Mouse (Mus musculus) CD4-positive, CD25-positive, alpha-beta regulatory T cell, adult 2 months (primary cell): ENCODE measurements around the gene Rasa4.
"Not testable (repeated sequence)": the region's sequence is repeated elsewhere in the genome, so short reads cannot be mapped to it uniquely, and the experiment has no call there.

ENCODE experiments used
- DNase-seq: peaks from one replicate; pipeline ENCODE4 v3.0.0-alpha.2; 2012; ENCODE audit warnings: low read depth, low spot score

Gene Rasa4

DNA sequence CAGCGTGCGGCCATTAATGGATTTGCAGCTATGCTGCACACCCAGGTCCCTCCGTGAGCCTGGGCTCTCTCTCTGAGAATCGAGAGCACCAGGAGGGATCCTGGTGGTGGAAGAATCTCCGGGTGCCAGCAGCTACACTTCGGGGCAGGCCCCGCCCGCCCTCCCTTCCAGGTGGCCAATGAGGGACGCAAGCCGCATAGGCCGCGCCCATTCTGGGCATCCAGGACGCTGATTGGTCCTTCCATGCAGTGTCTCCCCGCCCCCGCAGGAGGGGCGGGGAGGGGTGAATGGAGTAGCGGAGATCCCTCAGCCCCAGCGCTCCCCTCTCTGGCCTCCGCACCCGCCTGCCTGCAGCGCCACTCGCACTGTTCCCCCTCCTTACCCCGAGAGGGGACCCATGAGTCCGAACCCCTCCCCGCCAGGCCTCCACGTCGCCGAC is at the start of gene Rasa4:
Gene Rasa4, plus strand, starts transcription at position 248 of the 439 bp plus-strand sequence.
- DNase-seq, result peak; percentile 96

DNA sequence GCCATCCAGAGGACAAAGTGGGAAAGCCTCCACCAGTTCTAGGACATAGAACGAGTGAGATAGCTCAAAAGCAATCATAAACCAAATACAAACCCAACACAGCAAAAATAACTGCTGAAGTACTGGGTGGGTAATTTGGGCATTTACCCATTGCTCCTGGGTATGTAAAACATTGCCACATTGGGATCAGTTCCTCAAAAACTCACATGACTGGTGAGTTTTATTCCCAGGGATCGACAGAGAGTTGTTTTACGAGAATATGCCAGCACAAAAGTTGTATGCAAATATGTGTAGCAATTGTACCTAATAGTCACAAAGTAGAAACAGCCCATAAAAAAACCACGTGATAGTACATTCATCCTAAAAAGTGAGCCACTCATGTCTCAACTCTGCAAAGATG is 48.8 kb upstream of the Rasa4 start:
- DNase-seq, result no peak

DNA sequence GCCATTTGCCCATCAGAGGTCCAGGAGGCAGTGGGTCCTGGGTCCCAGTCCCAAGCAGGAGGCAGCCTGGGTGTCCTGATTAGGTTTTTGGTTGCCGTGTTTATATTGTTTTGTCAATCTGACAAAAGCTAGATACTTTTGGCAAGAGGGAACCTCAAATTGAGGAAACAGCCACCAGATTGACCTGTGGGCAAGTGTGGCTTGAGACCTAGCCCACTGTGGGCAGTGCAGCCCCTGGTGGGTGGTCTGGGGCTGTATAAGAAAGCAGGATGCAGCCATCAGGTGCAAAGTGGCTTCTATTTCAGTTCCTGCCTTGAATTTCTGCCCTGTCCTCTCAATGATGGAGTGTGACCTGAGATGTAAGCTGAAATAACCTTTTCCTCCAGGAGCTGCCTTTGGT is 48.4 kb upstream of the Rasa4 start:
- no peak for DNase-seq

GRCm38 (mm10) chr5:136036667-136037066 is 47.0 kb upstream of the Rasa4 start:
- no peak for DNase-seq

DNA sequence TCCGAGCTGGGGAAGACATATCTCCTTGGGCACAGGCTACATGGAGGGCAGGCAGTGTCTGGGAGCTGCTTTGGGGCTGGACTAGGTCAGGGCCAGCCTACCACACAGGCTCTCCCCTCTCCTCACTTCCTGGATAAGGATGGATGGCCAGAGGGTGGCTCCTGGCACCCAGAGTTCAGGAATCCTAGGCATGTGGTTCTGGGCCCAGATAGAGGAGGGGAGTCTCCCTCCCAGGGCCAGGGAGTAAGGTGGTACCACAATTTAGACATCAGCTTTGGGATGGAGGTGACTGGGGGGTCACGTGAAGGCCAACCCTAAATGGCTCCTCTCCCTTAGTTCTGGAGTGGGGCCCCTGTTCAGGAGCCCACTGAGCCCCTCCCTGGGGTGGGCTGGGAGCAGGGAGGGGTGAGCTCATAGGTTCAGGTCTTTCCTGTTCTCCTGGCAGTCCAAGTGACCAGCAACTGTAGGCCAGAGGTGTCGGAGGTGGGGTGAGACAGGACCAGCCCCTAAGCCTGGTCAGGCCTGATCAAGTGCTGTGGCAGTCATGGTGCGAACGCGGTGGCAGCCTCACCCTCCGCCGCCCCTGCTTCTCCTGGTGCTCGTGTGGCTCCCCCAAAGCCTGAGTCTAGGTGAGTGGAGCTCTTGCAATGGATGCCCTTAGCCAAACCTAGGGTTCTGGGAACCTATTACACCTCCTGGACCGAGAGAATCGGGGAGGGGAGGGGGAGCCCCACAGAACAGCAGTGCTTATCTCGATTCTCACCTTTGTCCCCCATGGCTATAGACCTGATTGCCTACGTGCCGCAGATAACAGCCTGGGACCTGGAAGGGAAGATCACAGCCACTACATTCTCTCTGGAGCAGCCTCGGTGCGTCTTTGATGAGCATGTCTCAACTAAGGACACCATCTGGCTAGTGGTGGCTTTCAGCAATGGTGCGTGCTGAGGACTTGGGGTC is 45.2 kb upstream of the Rasa4 start, which contains the start of gene Upk3b:
Gene Upk3b, plus strand, starts transcription at position 239 of the 957 bp plus-strand sequence.
- DNase-seq, result no peak

GRCm38 (mm10) chr5:136040210-136040609 is 43.5 kb upstream of the Rasa4 start:
- no peak for DNase-seq

- DNase-seq, result no peak
These were observed 42.5 kb upstream of the Rasa4 start for GRCm38 (mm10) chr5:136041260-136041659.

DNA sequence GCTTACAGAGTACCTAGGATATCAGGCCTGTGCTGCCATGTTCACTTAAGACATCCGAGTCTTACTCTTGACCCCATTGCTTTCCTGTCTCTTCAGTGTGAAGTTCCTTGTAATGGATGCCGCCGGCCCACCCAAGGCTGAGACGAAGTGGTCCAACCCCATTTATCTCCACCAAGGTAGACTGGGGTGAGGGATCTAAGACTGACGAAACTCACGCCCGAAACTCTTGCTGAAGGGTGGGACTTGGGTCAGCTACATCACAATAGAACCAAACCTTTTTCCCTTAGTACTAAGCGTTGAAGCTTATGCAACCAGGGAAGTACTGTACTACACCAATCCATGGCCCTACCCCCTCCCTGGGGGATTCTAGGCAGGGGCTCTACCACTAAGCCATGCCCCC is 42.0 kb upstream of the Rasa4 start:
- DNase-seq, result no peak

GRCm38 (mm10) chr5:136044865-136045264 is 38.9 kb upstream of the Rasa4 start:
- DNase-seq, result peak; percentile 48

GRCm38 (mm10) chr5:136045408-136045807 is 38.3 kb upstream of the Rasa4 start:
- DNase-seq, result peak; percentile 42

DNA sequence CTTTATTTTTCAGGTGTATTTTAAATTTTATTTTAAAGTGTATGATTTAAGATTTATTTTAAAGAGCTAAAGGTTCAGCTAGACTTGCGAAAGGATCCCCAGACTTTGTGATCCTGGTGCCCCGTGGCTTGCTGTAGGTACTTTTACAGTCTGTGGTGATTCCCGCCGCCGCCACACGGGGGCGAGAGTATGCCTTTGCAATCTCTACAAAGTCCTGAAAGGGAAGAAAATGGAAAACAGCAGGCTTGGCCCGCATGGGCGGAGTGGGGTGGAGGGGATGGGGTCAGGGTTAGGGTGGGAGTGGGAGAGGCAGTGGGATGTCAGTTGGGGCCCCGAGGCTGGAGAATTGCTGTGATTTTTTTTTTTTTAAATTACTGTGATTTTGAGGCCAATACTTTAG is 37.7 kb upstream of the Rasa4 start:
- DNase-seq, result peak; percentile 86

- not testable (repeated sequence) for DNase-seq
These were observed 35.2 kb upstream of the Rasa4 start for GRCm38 (mm10) chr5:136048541-136048940.

- no peak for DNase-seq
These were observed 33.8 kb upstream of the Rasa4 start for GRCm38 (mm10) chr5:136049926-136050325.

GRCm38 (mm10) chr5:136051231-136052085 is 32.3 kb upstream of the Rasa4 start:
- DNase-seq, result no peak

DNA sequence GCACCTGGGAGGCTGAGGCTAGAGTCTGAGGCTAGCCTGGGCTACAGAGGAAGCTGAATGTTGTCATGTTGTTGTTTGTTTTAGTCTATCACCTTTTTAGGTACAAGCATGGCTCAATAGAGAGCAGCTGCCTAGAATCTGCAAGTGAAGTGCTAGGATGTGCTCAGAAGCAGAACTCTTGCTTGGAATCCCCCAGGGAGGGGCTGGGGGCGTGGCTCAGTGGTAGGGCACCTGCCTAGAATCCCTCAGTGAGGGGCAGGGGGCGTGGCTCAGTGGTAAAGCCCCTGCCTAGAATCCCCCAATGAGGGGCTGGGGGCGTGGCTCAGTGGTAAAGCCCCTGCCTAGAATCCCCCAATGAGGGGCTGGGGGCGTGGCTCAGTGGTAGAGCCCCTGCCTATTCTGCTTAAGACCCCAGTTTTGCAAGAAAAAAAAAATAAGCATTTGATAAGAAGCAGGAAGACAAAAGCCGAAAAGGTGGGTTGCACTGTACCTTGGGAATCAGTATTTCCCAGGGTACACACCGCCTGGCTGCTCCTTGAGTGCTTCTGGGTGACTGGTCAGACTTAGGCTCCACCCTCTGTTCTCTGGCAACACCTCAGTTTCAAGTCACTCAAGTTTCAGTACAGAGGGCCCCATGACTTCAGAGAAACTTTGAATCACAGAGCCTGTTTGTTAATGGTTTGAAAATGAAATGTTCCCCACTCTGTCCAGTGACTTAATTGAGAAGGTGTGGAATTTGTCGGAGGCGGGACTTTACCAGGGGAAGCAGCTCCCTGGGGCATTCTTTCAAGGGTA is 30.7 kb upstream of the Rasa4 start:
- no peak for DNase-seq

DNA sequence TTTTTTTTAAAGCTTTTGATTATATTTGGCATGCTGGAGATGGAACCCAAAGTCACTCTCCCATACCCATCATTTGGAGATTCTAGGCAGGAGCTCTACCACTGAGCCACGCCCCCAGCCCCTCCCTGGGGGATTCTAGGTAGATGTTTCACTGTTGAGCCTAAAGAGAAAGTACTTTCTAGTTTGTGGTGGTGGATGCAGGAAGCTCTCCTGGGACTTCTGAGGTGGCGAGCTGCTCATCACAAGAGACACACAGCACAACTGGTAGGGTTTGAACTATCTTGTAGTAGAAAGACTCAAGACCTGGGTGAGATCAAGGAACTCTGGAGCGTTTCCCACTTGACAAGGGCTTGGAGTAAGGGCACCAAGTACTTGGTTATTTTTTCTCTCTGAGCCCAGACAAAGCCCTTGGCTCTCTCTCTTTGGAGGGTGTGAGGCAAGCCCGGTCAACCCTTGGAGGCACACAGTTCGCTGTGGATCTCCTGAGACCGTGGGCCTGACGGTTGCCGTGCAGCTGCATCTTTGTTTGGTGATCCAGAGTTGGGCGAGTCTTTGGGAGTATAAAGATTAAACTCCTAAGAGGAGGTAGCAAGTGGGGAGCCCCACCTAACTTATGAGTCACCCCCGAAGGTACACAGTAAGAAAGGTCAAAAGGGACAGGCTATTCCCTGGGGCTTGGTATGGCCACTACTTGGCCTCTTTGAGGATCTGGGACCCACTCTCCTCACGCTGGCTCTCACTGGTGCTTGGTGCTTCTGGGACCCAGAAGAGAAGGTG is 29.2 kb upstream of the Rasa4 start, which contains the start of gene Upk3bl:
Gene Upk3bl, plus strand, starts transcription at position 192 of the 777 bp plus-strand sequence.
- DNase-seq, result no peak

GRCm38 (mm10) chr5:136056062-136056461 is 27.7 kb upstream of the Rasa4 start:
- DNase-seq, result no peak

GRCm38 (mm10) chr5:136057085-136057484 is 26.6 kb upstream of the Rasa4 start:
- no peak for DNase-seq

DNA sequence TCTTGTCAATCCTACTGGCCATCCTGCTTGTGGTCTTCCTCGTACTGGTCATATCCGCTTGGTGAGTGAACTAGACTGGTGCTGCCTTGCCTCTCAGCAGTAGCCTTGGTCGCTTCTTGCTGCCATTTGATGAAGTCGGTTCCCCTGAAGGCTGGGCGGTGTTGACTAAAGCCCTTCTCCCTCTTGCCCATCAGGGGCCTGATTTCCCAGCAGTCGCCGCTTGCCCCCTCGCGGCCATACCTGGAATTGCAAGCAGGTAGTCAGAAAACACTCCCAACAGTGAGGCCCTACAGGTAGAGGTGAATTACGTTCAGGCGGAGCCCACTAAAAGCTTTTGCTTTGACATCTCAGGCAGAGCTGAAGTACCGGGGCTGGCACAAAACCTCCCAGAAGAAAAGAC is 22.1 kb upstream of the Rasa4 start:
- peak; percentile 71 for DNase-seq

DNA sequence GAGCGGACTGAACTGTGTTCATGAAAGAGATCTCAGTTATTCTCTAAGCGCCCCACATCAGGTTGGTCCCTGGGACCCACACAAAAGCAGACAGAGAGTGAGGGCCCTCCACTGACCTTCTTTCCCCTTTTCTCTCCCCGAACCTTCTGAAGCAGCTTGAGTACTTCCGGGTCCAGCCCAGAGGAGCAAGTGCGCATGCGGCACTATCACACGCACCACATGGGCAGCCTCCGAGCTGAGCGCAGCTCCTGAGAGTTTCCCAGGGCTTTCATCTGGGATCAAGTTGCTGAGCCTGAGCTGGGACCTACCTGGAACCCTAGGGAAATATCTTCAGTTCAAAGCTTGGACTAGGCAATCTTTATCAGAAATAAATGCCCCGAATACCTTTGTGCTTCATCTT is 19.8 kb upstream of the Rasa4 start:
- DNase-seq, result no peak
